Mouse (Mus musculus) lung, adult 2 months (tissue): ENCODE data around the gene Mbl1. TPM values are rescaled to one million over a fixed set of nuclear protein-coding genes. Genes with fewer than 3 reads are reported as not detected.

Experiments
- DNase-seq: peaks from one replicate; pipeline ENCODE4 v3.0.0; 2022
- H3K4me1 ChIP-seq: fragments of 200-500 bp; 2 replicates; pipeline ENCODE4 v1.6.1; 2011; ENCODE audit warnings: low read length; ENCODE audit not compliant: control insufficient read depth, insufficient read depth
- H3K4me3 ChIP-seq: fragments of 200-500 bp; replicated peaks from 2 replicates; pipeline ENCODE3; 2011; ENCODE audit warnings: low read depth, mild to moderate bottlenecking, control low read depth, low read length; ENCODE audit errors: extremely low read depth
- CTCF ChIP-seq: fragments of 200-500 bp; IDR thresholded peaks from 2 replicates; pipeline ENCODE4 v1.5.1; 2011; ENCODE audit warnings: mild to moderate bottlenecking, low read length, control low read depth; ENCODE audit not compliant: insufficient read depth
- POLR2A ChIP-seq: fragments of 200-500 bp; IDR thresholded peaks from 2 replicates; pipeline ENCODE4 v1.6.1; 2011; ENCODE audit warnings: low read depth, mild to moderate bottlenecking, control low read depth, low read length, borderline replicate concordance; ENCODE audit errors: extremely low read depth
- WGBS: fragments of 180-500 bp; shearing (Covaris S2); methylation state at CpG from one replicate; pipeline ENCODE4 v1.1.7; 2018; 5-methylcytosine and 5-hydroxymethylcytosine counted together
- polyA plus RNA-seq: library from polyadenylated mRNA; depleted of rRNA; stranded (reverse); fragments of >200 nt; gene quantifications from 2 replicates; pipeline ENCODE4 v1.2.3, GENCODE M21; 2012; rRNA removed

Mbl1 gene
- polyA plus RNA-seq = 0.66 and 0.67 TPM in 2 replicates

GRCm38 (mm10) chr14:41151220-41151898, at the start of gene Mbl1:
TSS of gene Mbl1 (plus strand) at chr14:41151458.
- no peaks in the 10 kb centered on the region for H3K4me1 ChIP-seq
- DNase-seq = no peak
- no peak within 1 kb of the TSS for H3K4me3 ChIP-seq
- WGBS = 84% methylated on average over 7 of the region's 7 CpGs
- TF ChIP-seq POLR2A (no peak), CTCF (no peak)

GRCm38 (mm10) chr14:41102269-41102668, 49.0 kb upstream of the Mbl1 start:
- WGBS = 31% methylated on average over 2 of the region's 2 CpGs
- no peaks in the 10 kb centered on the region for H3K4me1 ChIP-seq
- TF ChIP-seq POLR2A = no peak
- no peak for TF ChIP-seq CTCF
- no peak overlapping the region for H3K4me3 ChIP-seq
- no peak for DNase-seq

- 47% methylated on average over 10 of the region's 10 CpGs for WGBS
- TF ChIP-seq POLR2A (no peak), CTCF (no peak)
- peak within 1 kb of the TSS; percentile 8 for H3K4me3 ChIP-seq
- peak; percentile 49 for DNase-seq
- H3K4me1 ChIP-seq = no peaks in the 10 kb centered on the region
Measured at GRCm38 (mm10) chr14:41104853-41105444, 46.3 kb upstream of the Mbl1 start, which contains the start of gene Mat1a. TSS of gene Mat1a (plus strand) at chr14:41105035.

- no peak for DNase-seq
- WGBS = 75% methylated on average over 7 of the region's 7 CpGs
- TF ChIP-seq CTCF (no peak), POLR2A (no peak)
- Histone ChIP-seq H3K4me1 (no peaks in the 10 kb centered on the region), H3K4me3 (no peak overlapping the region)
Measured at GRCm38 (mm10) chr14:41111031-41111668, 40.1 kb upstream of the Mbl1 start.

GRCm38 (mm10) chr14:41112944-41113343, 38.3 kb upstream of the Mbl1 start:
- WGBS = 70% methylated on average over 4 of the region's 4 CpGs
- Histone ChIP-seq H3K4me3 (no peak overlapping the region), H3K4me1 (no peaks in the 10 kb centered on the region)
- no peak for DNase-seq
- no peak for TF ChIP-seq CTCF
- no peak for TF ChIP-seq POLR2A

GRCm38 (mm10) chr14:41116271-41116670, 35.0 kb upstream of the Mbl1 start:
- Histone ChIP-seq H3K4me1 (no peaks in the 10 kb centered on the region), H3K4me3 (no peak overlapping the region)
- no peak for TF ChIP-seq CTCF
- no peak for TF ChIP-seq POLR2A
- no peak for DNase-seq
- WGBS = 78% methylated on average over 3 of the region's 3 CpGs

GRCm38 (mm10) chr14:41124683-41125082, 26.6 kb upstream of the Mbl1 start:
- H3K4me1 ChIP-seq = no peaks in the 10 kb centered on the region
- TF ChIP-seq CTCF (no peak), POLR2A (no peak)
- 81% methylated on average over 5 of the region's 5 CpGs for WGBS
- no peak overlapping the region for H3K4me3 ChIP-seq
- no peak for DNase-seq

GRCm38 (mm10) chr14:41127997-41128396, 23.3 kb upstream of the Mbl1 start:
- DNase-seq = peak; percentile 50
- 11% methylated on average over 4 of the region's 4 CpGs for WGBS
- no peak for TF ChIP-seq CTCF
- no peak for TF ChIP-seq POLR2A
- H3K4me1 ChIP-seq = no peaks in the 10 kb centered on the region
- no peak overlapping the region for H3K4me3 ChIP-seq

- peak; percentile 98; the same call in 1 of the 2 replicates for TF ChIP-seq POLR2A
- no peak for TF ChIP-seq CTCF
- 47% methylated on average over 7 of the region's 7 CpGs for WGBS
- no peaks in the 10 kb centered on the region for H3K4me1 ChIP-seq
- H3K4me3 ChIP-seq = peak within 1 kb of the TSS; percentile 40
- peak; percentile 58 for DNase-seq
Measured at GRCm38 (mm10) chr14:41131540-41131939, 19.7 kb upstream of the Mbl1 start, which contains the start of gene Sftpa1. TSS of gene Sftpa1 (plus strand) at chr14:41131782.
